ENCODE assay signal across 8 mouse cellular contexts in the genomic region with DNA sequence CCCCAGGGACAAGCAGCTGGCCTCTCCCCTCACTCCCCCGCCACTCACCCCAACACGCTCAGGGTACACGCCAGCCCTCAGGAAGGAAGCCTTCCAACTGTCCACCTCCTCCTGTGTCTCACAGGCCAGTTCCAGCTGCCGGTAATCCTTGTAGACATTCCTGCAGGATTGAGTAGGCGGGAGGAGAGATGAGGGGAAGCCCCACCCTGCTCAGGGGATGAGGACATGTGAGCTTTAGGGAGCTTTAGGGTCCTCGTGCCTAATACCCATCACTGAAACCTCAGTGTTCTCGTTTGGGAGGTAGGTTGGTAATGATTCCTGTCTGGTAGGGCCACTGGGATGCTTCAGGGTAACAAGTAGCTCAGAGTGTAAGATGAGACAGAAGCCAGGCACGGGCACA. TPM values are rescaled to one million over a fixed set of nuclear protein-coding genes. Genes with fewer than 3 reads are reported as not detected.
DNase-seq lines count a peak whose midpoint lies in the region; ATAC-seq and TF ChIP-seq lines count a peak whose summit lies in the region.

No protein-coding gene starts in this region.

- no peak overlapping the region for H3K9ac ChIP-seq in hindbrain, embryonic 14.5 days
- H3K9ac ChIP-seq in limb, embryonic 14.5 days (ENCODE audit: low read depth, low read length, severe bottlenecking), result no peak overlapping the region

- peak overlapping the region; percentile 88 for H3K27ac ChIP-seq in hindbrain, embryonic 10.5 days
- no peak overlapping the region for H3K27ac ChIP-seq in hindbrain, embryonic 14.5 days
- peak overlapping the region; percentile 100 for H3K27ac ChIP-seq in limb, embryonic 14.5 days (replicated peaks; ENCODE audit: low read depth, low read length)

- peak; percentile 32 for DNase-seq in hindbrain, embryonic 10.5 days (ENCODE audit: low spot score)
- no peak for DNase-seq in hindbrain, embryonic 14.5 days (ENCODE audit: low spot score)
- DNase-seq in MN1 (ENCODE audit: low spot score), result peak; percentile 62
- DNase-seq in heart, adult 11 months, result peak; percentile 97
- peak; percentile 73 for DNase-seq in limb, embryonic 14.5 days (ENCODE audit: low spot score)
- DNase-seq in spleen, adult 18-20 months, result no peak
- DNase-seq in thymus, adult 18-20 months, result no peak
- no peak for DNase-seq in kidney, postnatal 36 days

- peaks cover 75% of the 10 kb centered on the region for H3K4me1 ChIP-seq in hindbrain, embryonic 10.5 days (replicated peaks)
- H3K4me1 ChIP-seq in hindbrain, embryonic 14.5 days (replicated peaks; ENCODE audit: control insufficient read depth, insufficient read depth, low read length), result peaks cover 26% of the 10 kb centered on the region
- H3K4me1 ChIP-seq in limb, embryonic 14.5 days (ENCODE audit: control insufficient read depth, insufficient read depth, low read length), result peaks cover 65% of the 10 kb centered on the region

- H3K9me3 ChIP-seq in hindbrain, embryonic 10.5 days, result no peaks in the 10 kb centered on the region
- no peaks in the 10 kb centered on the region for H3K9me3 ChIP-seq in hindbrain, embryonic 14.5 days (ENCODE audit: control insufficient read depth, low read length)
- no peaks in the 10 kb centered on the region for H3K9me3 ChIP-seq in limb, embryonic 14.5 days (ENCODE audit: control insufficient read depth, low read length)

- ATAC-seq in hindbrain, embryonic 14.5 days (ENCODE audit: low FRiP score), result no peak
- ATAC-seq in limb, embryonic 14.5 days (ENCODE audit: low FRiP score, low read depth), result no peak

- WGBS in hindbrain, embryonic 10.5 days, result 29% methylated on average over 8 of the region's 8 CpGs
- WGBS in hindbrain, embryonic 14.5 days, result 28% methylated on average over 8 of the region's 8 CpGs
- WGBS in limb, embryonic 14.5 days, result under 1% methylated on average over 8 of the region's 8 CpGs

- TF ChIP-seq POLR2A in limb, embryonic 14.5 days (IDR thresholded peaks at IDR 0.05; ENCODE audit: borderline replicate concordance, extremely low read depth, insufficient read depth, insufficient read length), result no peak

- H3K27me3 ChIP-seq in hindbrain, embryonic 10.5 days (ENCODE audit: insufficient read depth, poor library complexity, severe bottlenecking), result peaks cover 82% of the 10 kb centered on the region
- H3K27me3 ChIP-seq in hindbrain, embryonic 14.5 days (ENCODE audit: control insufficient read depth, insufficient read depth, low read length), result peaks cover 9% of the 10 kb centered on the region
- H3K27me3 ChIP-seq in limb, embryonic 14.5 days (ENCODE audit: control insufficient read depth, insufficient read depth, low read length), result no peaks in the 10 kb centered on the region

- H3K4me2 ChIP-seq in hindbrain, embryonic 14.5 days (replicated peaks), result no peak overlapping the region
- peak overlapping the region; percentile 18 for H3K4me2 ChIP-seq in limb, embryonic 14.5 days (replicated peaks; ENCODE audit: low read depth, low read length, severe bottlenecking)

- H3K36me3 ChIP-seq in hindbrain, embryonic 10.5 days, result no peaks in the 10 kb centered on the region
- H3K36me3 ChIP-seq in hindbrain, embryonic 14.5 days (replicated peaks; ENCODE audit: control insufficient read depth, insufficient read depth), result peaks cover 62% of the 10 kb centered on the region
- H3K36me3 ChIP-seq in limb, embryonic 14.5 days (ENCODE audit: control insufficient read depth, insufficient read depth, low read length), result peaks cover 28% of the 10 kb centered on the region

- H3K4me3 ChIP-seq in hindbrain, embryonic 10.5 days, result no peak overlapping the region
- H3K4me3 ChIP-seq in hindbrain, embryonic 14.5 days (replicated peaks; ENCODE audit: low read length), result no peak overlapping the region
- H3K4me3 ChIP-seq in limb, embryonic 14.5 days (replicated peaks; ENCODE audit: low read length), result no peak overlapping the region

RNA-seq across cellular contexts. Expression of gene Swi5, which starts 27.9 kb away (rescaled TPM):
- 488 and 544 TPM in 2 replicates for polyA plus RNA-seq in hindbrain, embryonic 10.5 days (2016; fragmentation: Nextera tagmentation; extraction: Ambion mirVana)
- polyA plus RNA-seq in hindbrain, embryonic 14.5 days (2014; fragmentation: Nextera tagmentation; extraction: Ambion mirVana), result 192 and 221 TPM in 2 replicates
- 272 and 324 TPM in 2 replicates for polyA plus RNA-seq in limb, embryonic 14.5 days (2012; rRNA removed)
- polyA plus RNA-seq in limb, embryonic 14.5 days (2014; fragmentation: Nextera tagmentation; extraction: Ambion mirVana), result 221 and 244 TPM in 2 replicates

RNA-seq across cellular contexts. Expression of gene Golga2, which starts 28.6 kb away (rescaled TPM):
- 20.2 and 22.6 TPM in 2 replicates for polyA plus RNA-seq in hindbrain, embryonic 10.5 days (2016; fragmentation: Nextera tagmentation; extraction: Ambion mirVana)
- 26.4 and 29.6 TPM in 2 replicates for polyA plus RNA-seq in hindbrain, embryonic 14.5 days (2014; fragmentation: Nextera tagmentation; extraction: Ambion mirVana)
- polyA plus RNA-seq in limb, embryonic 14.5 days (2012; rRNA removed), result 56.4 and 63.1 TPM in 2 replicates
- 32.4 and 33.3 TPM in 2 replicates for polyA plus RNA-seq in limb, embryonic 14.5 days (2014; fragmentation: Nextera tagmentation; extraction: Ambion mirVana)

RNA-seq across cellular contexts. Expression of gene Ciz1, which starts 36.4 kb away (rescaled TPM):
- polyA plus RNA-seq in hindbrain, embryonic 10.5 days (2016; fragmentation: Nextera tagmentation; extraction: Ambion mirVana), result 56.3 and 69.4 TPM in 2 replicates
- 47.5 and 49.1 TPM in 2 replicates for polyA plus RNA-seq in hindbrain, embryonic 14.5 days (2014; fragmentation: Nextera tagmentation; extraction: Ambion mirVana)
- 196 and 266 TPM in 2 replicates for polyA plus RNA-seq in limb, embryonic 14.5 days (2012; rRNA removed)
- polyA plus RNA-seq in limb, embryonic 14.5 days (2014; fragmentation: Nextera tagmentation; extraction: Ambion mirVana), result 39.5 and 46.5 TPM in 2 replicates

RNA-seq across cellular contexts. Expression of gene Dnm1, which starts 37.4 kb away (rescaled TPM):
- 12.3 and 17.0 TPM in 2 replicates for polyA plus RNA-seq in hindbrain, embryonic 10.5 days (2016; fragmentation: Nextera tagmentation; extraction: Ambion mirVana)
- polyA plus RNA-seq in hindbrain, embryonic 14.5 days (2014; fragmentation: Nextera tagmentation; extraction: Ambion mirVana), result 123 and 132 TPM in 2 replicates
- polyA plus RNA-seq in limb, embryonic 14.5 days (2012; rRNA removed), result 318 and 459 TPM in 2 replicates
- 46.0 and 60.1 TPM in 2 replicates for polyA plus RNA-seq in limb, embryonic 14.5 days (2014; fragmentation: Nextera tagmentation; extraction: Ambion mirVana)

RNA-seq across cellular contexts. Expression of gene Uck1, which starts 55.8 kb away (rescaled TPM):
- 77.2 and 83.0 TPM in 2 replicates for polyA plus RNA-seq in hindbrain, embryonic 10.5 days (2016; fragmentation: Nextera tagmentation; extraction: Ambion mirVana)
- 76.0 and 86.5 TPM in 2 replicates for polyA plus RNA-seq in hindbrain, embryonic 14.5 days (2014; fragmentation: Nextera tagmentation; extraction: Ambion mirVana)
- polyA plus RNA-seq in limb, embryonic 14.5 days (2012; rRNA removed), result 64.8 and 69.4 TPM in 2 replicates
- polyA plus RNA-seq in limb, embryonic 14.5 days (2014; fragmentation: Nextera tagmentation; extraction: Ambion mirVana), result 59.9 and 67.8 TPM in 2 replicates

Comparison
In these comparisons a context has a peak if more than half of its experiments do, and no peak if none do; other contexts are left out.
1. DNase-seq: peak in hindbrain, embryonic 10.5 days (single experiment), MN1 (single experiment), heart, adult 11 months (single experiment) and limb, embryonic 14.5 days (single experiment); none in hindbrain, embryonic 14.5 days (single experiment), spleen, adult 18-20 months (0 of 2), thymus, adult 18-20 months (0 of 2) and kidney, postnatal 36 days (0 of 2).